Mouse (Mus musculus) limb, embryonic 15.5 days (tissue): Measurements from ENCODE around the gene Hmgcs2. TPM values are rescaled to one million over a fixed set of nuclear protein-coding genes. Genes with fewer than 3 reads are reported as not detected.
"Not testable (repeated sequence)": the region's sequence is repeated elsewhere in the genome, so short reads cannot be mapped to it uniquely, and the experiment has no call there.

Experiments
- ATAC-seq: fragments of 200-750 bp; cut with Nextera tagmentation; 2 replicates; pipeline ENCODE4 v1.8.0; 2017; ENCODE audit warnings: low read depth, moderate TSS enrichment; ENCODE audit not compliant: insufficient number of reproducible peaks, low FRiP score, low TSS enrichment
- H3K27ac ChIP-seq: fragments of 300-500 bp; sonication (generic); 2 replicates; pipeline ENCODE4 v1.5.1; 2015; ENCODE audit warnings: moderate library complexity, mild to moderate bottlenecking, inconsistent platforms
- H3K27me3 ChIP-seq: fragments of 300-500 bp; sonication (generic); 2 replicates; pipeline ENCODE4 v1.6.1; 2015; ENCODE audit warnings: inconsistent platforms
- H3K36me3 ChIP-seq: fragments of 300-500 bp; sonication (generic); 2 replicates; pipeline ENCODE4 v1.6.1; 2015; ENCODE audit warnings: inconsistent platforms
- H3K4me1 ChIP-seq: fragments of 300-500 bp; sonication (generic); 2 replicates; pipeline ENCODE4 v1.6.1; 2015; ENCODE audit warnings: inconsistent platforms
- H3K4me2 ChIP-seq: fragments of 300-500 bp; sonication (generic); 2 replicates; pipeline ENCODE4 v1.6.1; 2015; ENCODE audit warnings: mild to moderate bottlenecking, inconsistent platforms
- H3K4me3 ChIP-seq: fragments of 300-500 bp; sonication (generic); 2 replicates; pipeline ENCODE4 v1.5.1; 2015; ENCODE audit warnings: mild to moderate bottlenecking, inconsistent platforms
- H3K9ac ChIP-seq: fragments of 300-500 bp; sonication (generic); 2 replicates; pipeline ENCODE4 v1.6.1; 2015; ENCODE audit warnings: inconsistent platforms
- H3K9me3 ChIP-seq: fragments of 300-500 bp; sonication (generic); 2 replicates; pipeline ENCODE4 v1.6.1; 2016; ENCODE audit warnings: inconsistent platforms
- WGBS: fragments of 180-500 bp; shearing (Covaris S2); methylation state at CpG from one replicate; pipeline ENCODE4 v1.1.7; 2015; 5-methylcytosine and 5-hydroxymethylcytosine counted together
- polyA plus RNA-seq: library from polyadenylated mRNA; unstranded; fragments of >200 nt; fragmentation: Nextera tagmentation; extraction: Ambion mirVana; gene quantifications from 2 replicates; pipeline ENCODE4 v1.2.1, GENCODE M21; 2015

The Hmgcs2 gene
- polyA plus RNA-seq, 1 experiment from 2014 or later: 2.4 TPM

DNA sequence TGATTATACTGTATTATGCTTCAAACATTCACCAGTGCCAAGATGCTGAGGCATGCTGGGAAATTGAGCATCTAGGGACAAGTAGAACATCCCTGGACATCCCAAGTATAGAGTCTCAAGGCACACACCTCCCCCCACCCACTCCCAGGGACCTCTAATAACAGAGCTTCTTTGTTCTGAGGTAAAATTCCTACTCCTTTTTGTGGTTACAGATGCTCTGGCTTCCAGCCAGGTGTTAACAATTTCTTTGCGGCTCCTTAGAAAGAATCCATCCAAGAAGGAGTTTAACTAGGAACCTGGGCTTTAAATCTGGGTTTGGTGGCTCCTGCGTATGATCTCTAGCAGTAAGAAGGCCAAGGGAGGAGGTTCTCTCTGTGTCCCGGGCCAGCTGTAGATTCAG is 36.9 kb downstream of the Hmgcs2 start:
- Histone ChIP-seq H3K4me3 (no peak overlapping the region), H3K36me3 (peaks cover 60% of the 10 kb centered on the region), H3K4me1 (peaks cover 12% of the 10 kb centered on the region), H3K27me3 (no peaks in the 10 kb centered on the region), H3K9me3 (no peaks in the 10 kb centered on the region), H3K9ac (no peak overlapping the region), H3K4me2 (no peak overlapping the region), H3K27ac (no peak overlapping the region)
- ATAC-seq: no peak
- WGBS: 23% methylated on average over 3 of the region's 3 CpGs

DNA sequence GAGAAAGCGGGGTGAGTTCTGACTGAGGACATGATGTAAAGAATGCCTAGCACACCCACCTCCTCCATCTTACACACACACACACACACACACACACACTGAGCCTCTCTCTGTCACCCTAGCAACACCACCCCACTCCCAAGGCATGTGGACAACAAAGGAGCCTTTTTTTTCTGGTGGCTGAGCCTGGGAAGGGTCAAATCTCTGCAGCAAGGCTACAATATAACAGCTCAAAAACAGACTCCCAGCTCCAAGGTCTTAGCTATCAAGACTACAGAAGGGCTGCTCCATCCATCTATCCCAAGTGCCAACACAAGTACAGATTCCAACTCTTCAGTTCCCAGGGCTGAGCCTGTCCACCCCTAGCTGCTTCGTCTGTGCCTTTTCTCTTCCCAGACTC is 39.0 kb downstream of the Hmgcs2 start:
- Histone ChIP-seq H3K9me3 (no peaks in the 10 kb centered on the region), H3K4me2 (no peak overlapping the region), H3K9ac (no peak overlapping the region), H3K36me3 (peaks cover 64% of the 10 kb centered on the region), H3K4me3 (no peak overlapping the region), H3K4me1 (peaks cover 12% of the 10 kb centered on the region), H3K27me3 (no peaks in the 10 kb centered on the region), H3K27ac (no peak overlapping the region)
- ATAC-seq: no peak
- 75% methylated on average over 2 of the region's 2 CpGs for WGBS

DNA sequence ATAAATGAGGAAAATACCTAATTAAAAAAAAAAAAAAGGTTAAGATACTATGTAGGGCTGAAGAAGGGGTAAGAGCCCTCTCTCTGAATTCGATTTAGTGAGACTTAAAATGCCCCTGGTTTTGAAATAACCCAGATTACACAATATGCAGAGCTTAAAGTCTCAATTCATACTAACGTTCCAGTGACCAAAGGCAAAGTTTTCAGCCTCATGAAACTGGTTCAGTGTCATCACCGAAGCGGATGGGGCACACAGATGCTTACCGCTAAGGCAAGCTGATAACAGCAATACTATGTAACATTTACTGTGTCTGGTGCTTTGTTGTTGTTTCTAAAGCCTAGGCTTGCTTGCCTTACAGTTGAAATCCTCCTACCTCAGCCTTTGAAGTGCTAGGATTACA is 42.0 kb downstream of the Hmgcs2 start:
- 93% methylated on average over 5 of the region's 5 CpGs for WGBS
- Histone ChIP-seq H3K9me3 (no peaks in the 10 kb centered on the region), H3K4me2 (no peak overlapping the region), H3K4me1 (peaks cover 6% of the 10 kb centered on the region), H3K27ac (no peak overlapping the region), H3K4me3 (no peak overlapping the region), H3K9ac (no peak overlapping the region), H3K27me3 (no peaks in the 10 kb centered on the region), H3K36me3 (peaks cover 74% of the 10 kb centered on the region)
- no peak for ATAC-seq

DNA sequence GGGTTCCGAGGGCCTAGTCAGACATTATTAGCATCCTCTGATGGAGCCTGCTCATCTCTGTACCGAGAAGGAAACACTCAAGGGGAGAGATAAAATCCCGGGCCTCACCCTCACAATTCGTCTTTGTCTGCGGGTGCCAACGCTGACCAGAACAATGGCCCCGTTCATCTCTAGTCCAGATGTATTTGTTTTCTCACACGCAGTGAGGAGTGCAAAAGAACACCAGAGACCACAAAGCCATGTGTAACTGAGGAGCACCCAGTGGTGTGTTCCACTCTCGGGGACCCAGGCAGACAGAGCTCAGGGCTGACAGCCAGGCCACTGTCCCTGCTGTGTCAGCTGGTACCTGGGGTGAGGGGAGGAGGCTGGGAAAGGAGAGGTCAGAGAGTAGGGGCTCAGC is 44.0 kb downstream of the Hmgcs2 start:
- no peak for ATAC-seq
- 78% methylated on average over 9 of the region's 9 CpGs for WGBS
- H3K4me2 ChIP-seq: no peak overlapping the region
- H3K4me3 ChIP-seq: no peak overlapping the region
- H3K4me1 ChIP-seq: 0 out of 2 replicates have a peak, but pooled peaks cover 2% of the 10 kb centered on the region
- no peaks in the 10 kb centered on the region for H3K27me3 ChIP-seq
- no peaks in the 10 kb centered on the region for H3K9me3 ChIP-seq
- H3K27ac ChIP-seq: no peak overlapping the region
- H3K9ac ChIP-seq: no peak overlapping the region
- H3K36me3 ChIP-seq: peaks cover 84% of the 10 kb centered on the region

DNA sequence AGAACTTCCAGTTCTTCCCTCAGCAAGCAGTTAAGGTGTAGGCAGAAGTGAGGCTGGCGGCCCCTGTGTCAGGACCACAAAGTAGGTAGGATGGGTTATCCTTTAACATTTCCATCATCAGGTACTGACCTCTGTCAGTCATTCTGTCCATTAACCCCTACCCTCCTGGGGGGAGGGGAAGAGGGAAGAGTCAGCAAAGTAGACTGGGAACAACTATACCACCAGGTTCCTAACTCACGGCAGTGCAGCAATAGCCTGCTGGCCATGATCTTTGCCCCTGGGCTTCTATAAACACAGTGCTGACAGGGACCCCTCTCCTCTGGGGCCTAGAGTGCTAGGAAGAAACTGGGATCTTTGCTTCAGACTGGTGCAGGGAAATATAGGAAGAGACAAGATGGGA is 53.8 kb downstream of the Hmgcs2 start:
- 92% methylated on average over 2 of the region's 2 CpGs for WGBS
- Histone ChIP-seq H3K4me3 (no peak overlapping the region), H3K9ac (no peak overlapping the region), H3K36me3 (peaks cover 40% of the 10 kb centered on the region), H3K4me1 (peaks cover 34% of the 10 kb centered on the region), H3K27ac (no peak overlapping the region), H3K27me3 (no peaks in the 10 kb centered on the region), H3K9me3 (no peaks in the 10 kb centered on the region), H3K4me2 (no peak overlapping the region)
- ATAC-seq: no peak

DNA sequence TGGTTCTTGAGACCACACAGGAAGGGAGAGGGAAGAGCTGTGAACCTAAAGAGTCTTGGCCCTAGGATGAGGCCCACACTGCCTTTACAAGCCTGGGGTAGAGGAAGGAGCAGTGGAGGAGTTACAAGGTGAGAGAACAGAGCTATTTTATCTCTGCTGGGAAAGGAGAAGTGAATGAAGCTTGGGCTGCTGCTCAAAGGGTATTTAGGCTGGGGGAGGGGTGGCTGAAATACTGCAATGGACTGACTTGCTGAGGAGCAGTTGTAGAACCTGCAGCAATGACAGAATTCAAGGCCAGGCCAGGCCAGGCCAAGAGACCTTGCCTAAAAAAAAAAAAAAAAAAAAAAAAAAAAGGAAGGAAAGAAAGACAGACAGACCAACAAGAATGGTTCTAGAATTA is 55.1 kb downstream of the Hmgcs2 start:
- peaks cover 38% of the 10 kb centered on the region for H3K4me1 ChIP-seq
- no peaks in the 10 kb centered on the region for H3K27me3 ChIP-seq
- H3K27ac ChIP-seq: peak overlapping the region; percentile 48; the same call in 1 of the 2 replicates
- ATAC-seq: no peak
- no peak overlapping the region for H3K4me2 ChIP-seq
- H3K36me3 ChIP-seq: peaks cover 32% of the 10 kb centered on the region
- no peak overlapping the region for H3K4me3 ChIP-seq
- H3K9me3 ChIP-seq: no peaks in the 10 kb centered on the region
- H3K9ac ChIP-seq: no peak overlapping the region

DNA sequence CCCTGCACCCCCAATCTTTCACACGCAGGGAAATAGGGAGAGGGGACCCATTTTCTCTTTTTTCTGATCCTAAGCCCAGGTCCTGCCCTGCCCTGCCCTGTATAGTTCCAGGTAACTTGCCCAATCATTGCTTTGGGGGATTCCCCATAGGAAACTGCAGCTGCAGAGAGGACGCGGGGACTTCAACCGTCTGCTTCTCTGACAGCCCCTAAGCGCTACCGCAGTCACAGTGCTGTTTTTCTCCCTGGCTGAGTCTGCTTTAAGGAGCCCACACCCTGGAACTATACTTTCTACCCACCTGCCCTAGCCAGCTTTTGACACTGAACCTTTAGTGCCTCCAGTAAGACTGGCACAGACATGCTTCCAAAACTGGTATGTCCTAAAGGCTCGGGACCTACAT is 55.7 kb downstream of the Hmgcs2 start:
- Histone ChIP-seq H3K9ac (no peak overlapping the region), H3K4me1 (peaks cover 38% of the 10 kb centered on the region), H3K4me3 (no peak overlapping the region), H3K27me3 (no peaks in the 10 kb centered on the region), H3K4me2 (no peak overlapping the region), H3K36me3 (peaks cover 30% of the 10 kb centered on the region), H3K9me3 (no peaks in the 10 kb centered on the region), H3K27ac (peak overlapping the region; percentile 48)
- 56% methylated on average over 7 of the region's 7 CpGs for WGBS
- no peak for ATAC-seq

DNA sequence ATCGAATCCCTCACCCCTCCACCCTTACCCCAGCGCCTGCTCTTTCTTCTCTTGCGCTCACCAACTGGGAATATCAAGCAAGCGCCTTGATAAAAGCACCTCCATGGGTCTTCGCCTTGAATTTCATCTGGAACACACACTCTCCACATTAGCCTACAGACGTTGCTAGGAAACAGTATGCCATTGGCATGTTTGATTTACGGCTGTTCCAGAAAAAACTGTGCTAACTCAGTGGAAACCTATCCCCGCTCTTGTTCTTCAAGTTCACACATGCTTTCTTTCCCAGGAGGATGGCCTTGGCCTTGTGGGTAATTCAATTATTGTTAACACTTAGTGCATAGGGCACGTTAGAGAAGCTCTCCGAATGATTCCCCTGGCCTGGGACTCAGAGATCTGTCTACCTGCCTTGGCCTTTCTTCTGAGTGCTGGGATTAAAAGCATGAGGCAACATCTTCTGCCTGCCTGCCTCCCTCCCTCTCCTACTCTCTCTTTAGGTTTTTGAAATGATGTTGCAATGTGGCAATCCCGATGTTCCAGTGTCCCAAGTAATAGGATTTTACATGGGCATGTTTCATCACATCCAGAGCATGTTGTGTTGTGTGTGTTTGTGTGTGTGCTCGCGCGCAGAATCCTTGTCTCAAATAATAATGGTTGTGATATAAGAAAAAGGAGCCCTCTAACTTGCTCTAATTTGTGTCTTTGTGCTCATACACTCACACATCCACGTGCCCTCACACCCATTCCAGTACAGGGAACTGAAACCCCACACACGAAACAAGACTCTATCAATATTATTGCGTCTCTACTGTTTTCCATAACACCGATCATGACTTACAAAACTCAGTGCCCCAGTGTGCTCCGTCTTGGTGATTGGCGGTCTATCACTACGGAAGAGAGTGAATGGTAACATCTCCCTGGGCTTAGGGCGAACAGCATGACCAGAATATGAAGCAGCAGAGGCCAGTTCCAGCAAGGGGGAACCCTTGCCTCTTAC is 56.7 kb downstream of the Hmgcs2 start:
- no peak overlapping the region for H3K9ac ChIP-seq
- H3K36me3 ChIP-seq: peaks cover 21% of the 10 kb centered on the region
- peak overlapping the region; percentile 83 for H3K4me2 ChIP-seq
- ATAC-seq: no peak
- H3K4me1 ChIP-seq: peaks cover 38% of the 10 kb centered on the region
- H3K27me3 ChIP-seq: no peaks in the 10 kb centered on the region
- H3K9me3 ChIP-seq: no peaks in the 10 kb centered on the region
- peak overlapping the region; percentile 63 for H3K27ac ChIP-seq
- 67% methylated on average over 22 of the region's 22 CpGs for WGBS
- no peak overlapping the region for H3K4me3 ChIP-seq

DNA sequence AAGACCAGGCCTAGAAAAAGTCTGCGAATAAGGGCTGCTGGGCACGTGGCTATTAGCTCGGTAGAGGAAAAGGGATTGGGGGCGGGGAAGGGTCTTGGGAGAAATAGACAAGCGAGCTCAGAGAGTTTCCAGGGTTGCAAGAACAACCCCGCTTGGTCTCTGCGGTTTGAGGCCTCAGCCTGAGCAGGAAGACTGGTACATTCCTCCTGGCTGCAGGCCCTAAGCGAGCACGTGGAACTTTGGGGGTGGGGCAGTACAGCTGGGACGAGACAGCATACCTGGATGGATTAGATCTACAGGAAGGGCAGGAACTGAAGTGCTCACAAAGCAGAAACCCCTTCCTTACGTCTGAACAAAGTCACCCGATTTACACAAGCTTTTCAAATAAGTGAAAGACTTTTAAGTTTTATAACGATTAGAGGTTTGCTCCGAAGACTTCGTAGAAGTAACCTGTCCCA is 58.4 kb downstream of the Hmgcs2 start:
- ATAC-seq: no peak
- peaks cover 38% of the 10 kb centered on the region for H3K4me1 ChIP-seq
- peak overlapping the region; percentile 89 for H3K27ac ChIP-seq
- no peaks in the 10 kb centered on the region for H3K27me3 ChIP-seq
- H3K9me3 ChIP-seq: no peaks in the 10 kb centered on the region
- peak overlapping the region; percentile 62 for H3K4me3 ChIP-seq
- H3K36me3 ChIP-seq: peaks cover 6% of the 10 kb centered on the region; the same call in 1 of the 2 replicates
- peak overlapping the region; percentile 61; the same call in 1 of the 2 replicates for H3K9ac ChIP-seq
- peak overlapping the region; percentile 83 for H3K4me2 ChIP-seq
- WGBS: 2% methylated on average over 15 of the region's 15 CpGs

DNA sequence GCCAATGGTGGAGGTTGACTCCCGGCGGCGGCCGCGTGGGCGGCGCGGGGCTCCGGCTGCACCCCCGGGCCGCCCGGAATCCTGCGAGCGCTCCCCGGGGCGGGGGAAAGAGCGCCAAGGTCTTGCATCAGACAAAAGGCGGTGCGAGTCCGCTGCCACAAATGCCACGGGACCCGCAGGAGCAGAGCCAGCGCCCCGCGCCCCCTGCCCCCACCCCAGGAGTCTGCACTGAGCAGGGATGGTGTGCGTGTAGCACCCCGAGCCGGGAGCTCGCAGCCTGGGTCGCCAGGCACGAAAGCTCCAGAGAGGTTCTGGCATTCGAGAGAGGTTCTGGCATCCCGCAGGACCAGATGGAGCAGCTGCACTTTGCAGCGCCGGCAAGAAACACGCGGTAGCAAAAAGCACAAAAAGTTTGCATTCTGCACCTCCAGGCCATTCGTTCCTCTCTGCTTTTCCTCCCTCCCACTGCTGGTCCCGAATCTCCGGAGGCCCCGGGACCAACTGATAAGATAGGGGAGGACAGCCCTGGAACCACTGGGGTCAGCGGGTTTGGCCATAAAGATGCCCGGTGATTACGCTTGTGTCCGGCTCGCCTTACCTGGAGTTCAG is 59.0 kb downstream of the Hmgcs2 start:
- peak overlapping the region; percentile 89 for H3K27ac ChIP-seq
- peaks cover 38% of the 10 kb centered on the region for H3K4me1 ChIP-seq
- peak overlapping the region; percentile 83 for H3K4me2 ChIP-seq
- no peaks in the 10 kb centered on the region for H3K9me3 ChIP-seq
- H3K27me3 ChIP-seq: no peaks in the 10 kb centered on the region
- H3K36me3 ChIP-seq: peaks cover 4% of the 10 kb centered on the region; the same call in 1 of the 2 replicates
- H3K9ac ChIP-seq: peak overlapping the region; percentile 61
- ATAC-seq: peak; percentile 21; the same call in 1 of the 2 replicates
- H3K4me3 ChIP-seq: peak overlapping the region; percentile 62
- WGBS: under 1% methylated on average over 46 of the region's 46 CpGs

DNA sequence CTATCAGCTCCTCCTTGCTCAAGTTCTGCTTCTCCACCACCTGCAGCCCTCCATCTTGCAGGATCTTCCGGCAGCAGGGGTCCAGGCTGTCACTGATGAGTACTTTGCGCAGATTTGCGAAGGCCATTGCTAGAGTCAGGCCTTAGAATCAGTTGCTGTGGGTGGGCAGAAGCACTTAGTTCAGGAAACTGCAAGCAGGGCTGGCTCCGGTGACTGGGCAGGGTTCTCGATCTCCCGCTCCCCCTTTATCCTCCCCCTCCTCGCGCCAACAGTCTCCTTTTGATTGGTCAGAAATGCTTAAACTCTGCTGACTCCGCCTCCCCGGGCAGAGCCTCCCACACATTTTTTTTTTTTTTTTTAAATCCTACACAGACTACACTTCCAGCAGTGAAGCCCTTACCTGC is 59.5 kb downstream of the Hmgcs2 start, which contains the start of gene Phgdh:
TSS of gene Phgdh (minus strand) at position 285 of the 404 bp plus-strand sequence.
- Histone ChIP-seq H3K27ac (peak within 1 kb of the TSS; percentile 89), H3K4me3 (peak within 1 kb of the TSS; percentile 62), H3K9ac (peak within 1 kb of the TSS; percentile 61), H3K4me1 (peaks cover 38% of the 10 kb centered on the region), H3K4me2 (peak within 1 kb of the TSS; percentile 83)
- H3K36me3 ChIP-seq, H3K27me3 ChIP-seq, H3K9me3 ChIP-seq: not testable (repeated sequence)
- peak; percentile 78 for ATAC-seq
- 0% methylated on average over 10 of the region's 10 CpGs for WGBS
